Mouse (Mus musculus): Measurements from ENCODE around the gene Runx2. TPM values are rescaled to one million over a fixed set of nuclear protein-coding genes. Genes with fewer than 3 reads are reported as not detected.
A peak's percentile ranks its signal among the peaks of the same experiment; 100 is the strongest.

The Runx2 gene
- polyA plus RNA-seq, 1 experiment from 2014 or later: 0.52 TPM

- Histone ChIP-seq H3K9ac (no peak overlapping the region), H3K4me3 (replicated peaks; ENCODE audit: low read length) (no peak overlapping the region), H3K27ac (no peak overlapping the region), H3K4me1 (replicated peaks; ENCODE audit: control insufficient read depth, insufficient read depth, low read length) (no peaks in the 10 kb centered on the region), H3K9me3 (ENCODE audit: control insufficient read depth, low read length) (0 out of 2 replicates have a peak, but pooled peaks cover under 1% of the 10 kb centered on the region), H3K27me3 (ENCODE audit: control insufficient read depth, insufficient read depth, low read length) (no peaks in the 10 kb centered on the region; the same call in 1 of the 2 replicates), H3K36me3 (replicated peaks; ENCODE audit: control insufficient read depth, insufficient read depth) (no peaks in the 10 kb centered on the region), H3K4me2 (replicated peaks) (no peak overlapping the region)
- ATAC-seq (ENCODE audit: low FRiP score) (no peak), DNase-seq (ENCODE audit: low spot score) (no peak)
- WGBS: 59% methylated on average over 7 of the region's 7 CpGs
Measured at GRCm38 (mm10) chr17:44685514-44685913, 129.1 kb downstream of the Runx2 start.

DNA sequence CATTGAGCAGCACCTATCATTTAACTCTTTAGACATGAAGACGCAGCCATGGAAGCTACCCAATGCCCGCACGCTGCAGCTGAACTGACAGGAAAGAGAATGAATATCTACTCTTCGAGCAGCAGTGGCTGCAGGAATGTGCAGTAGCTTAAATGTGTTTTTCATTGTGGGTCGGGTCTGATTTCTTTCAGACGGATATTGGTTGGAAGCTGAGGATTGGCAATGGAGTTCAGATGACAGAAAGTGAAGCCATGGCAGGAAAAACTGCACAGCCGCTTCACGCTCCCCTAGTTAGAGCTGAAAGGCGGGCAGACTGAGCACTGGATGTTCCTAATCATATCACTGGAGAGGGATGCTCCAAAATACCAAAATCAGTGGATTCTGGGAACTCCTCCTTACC, 131.6 kb downstream of the Runx2 start:
- H3K4me3 ChIP-seq (replicated peaks; ENCODE audit: low read length): no peak overlapping the region
- DNase-seq (ENCODE audit: low spot score) (no peak), ATAC-seq (ENCODE audit: low FRiP score) (no peak)
- no peak overlapping the region for H3K27ac ChIP-seq
- no peaks in the 10 kb centered on the region; the same call in 1 of the 2 replicates for H3K27me3 ChIP-seq (ENCODE audit: control insufficient read depth, insufficient read depth, low read length)
- H3K36me3 ChIP-seq (replicated peaks; ENCODE audit: control insufficient read depth, insufficient read depth): no peaks in the 10 kb centered on the region
- WGBS: 95% methylated on average over 9 of the region's 9 CpGs
- no peak overlapping the region for H3K4me2 ChIP-seq (replicated peaks)
- no peak overlapping the region for H3K9ac ChIP-seq
- H3K4me1 ChIP-seq (replicated peaks; ENCODE audit: control insufficient read depth, insufficient read depth, low read length): no peaks in the 10 kb centered on the region
- H3K9me3 ChIP-seq (ENCODE audit: control insufficient read depth, low read length): peaks cover 12% of the 10 kb centered on the region; the same call in 1 of the 2 replicates

DNA sequence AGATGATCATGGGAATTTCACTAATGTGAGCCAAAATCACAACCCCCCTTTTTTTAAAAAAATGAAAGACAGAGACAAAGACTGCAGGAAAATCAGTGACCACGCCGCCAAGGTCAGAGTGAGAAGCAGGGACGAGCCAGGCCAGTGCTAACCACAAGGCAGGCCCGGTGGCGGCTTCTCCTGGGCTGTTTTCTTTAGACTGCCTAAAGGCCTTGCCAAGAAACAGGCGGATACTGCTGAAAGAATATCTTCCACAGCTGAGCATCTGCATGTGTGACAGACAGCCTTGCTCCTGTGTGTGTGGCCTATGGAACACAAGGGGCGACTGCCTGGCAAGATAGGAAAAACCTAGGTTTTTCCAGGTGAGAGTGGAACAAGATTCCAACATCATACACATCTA, 136.8 kb downstream of the Runx2 start:
- Histone ChIP-seq H3K9ac (no peak overlapping the region), H3K27ac (no peak overlapping the region), H3K4me1 (replicated peaks; ENCODE audit: control insufficient read depth, insufficient read depth, low read length) (no peaks in the 10 kb centered on the region), H3K4me3 (replicated peaks; ENCODE audit: low read length) (no peak overlapping the region), H3K27me3 (ENCODE audit: control insufficient read depth, insufficient read depth, low read length) (no peaks in the 10 kb centered on the region), H3K9me3 (ENCODE audit: control insufficient read depth, low read length) (peaks cover 12% of the 10 kb centered on the region; the same call in 1 of the 2 replicates), H3K36me3 (replicated peaks; ENCODE audit: control insufficient read depth, insufficient read depth) (no peaks in the 10 kb centered on the region), H3K4me2 (replicated peaks) (no peak overlapping the region)
- DNase-seq (ENCODE audit: low spot score): no peak
- ATAC-seq (ENCODE audit: low FRiP score): no peak
- WGBS: 67% methylated on average over 7 of the region's 7 CpGs

- no peaks in the 10 kb centered on the region for H3K27me3 ChIP-seq (ENCODE audit: control insufficient read depth, insufficient read depth, low read length)
- no peak overlapping the region for H3K4me3 ChIP-seq (replicated peaks; ENCODE audit: low read length)
- no peaks in the 10 kb centered on the region for H3K9me3 ChIP-seq (ENCODE audit: control insufficient read depth, low read length)
- H3K9ac ChIP-seq: no peak overlapping the region
- ATAC-seq (ENCODE audit: low FRiP score) (no peak), DNase-seq (ENCODE audit: low spot score) (no peak)
- no peaks in the 10 kb centered on the region for H3K4me1 ChIP-seq (replicated peaks; ENCODE audit: control insufficient read depth, insufficient read depth, low read length)
- H3K4me2 ChIP-seq (replicated peaks): no peak overlapping the region
- H3K36me3 ChIP-seq (replicated peaks; ENCODE audit: control insufficient read depth, insufficient read depth): no peaks in the 10 kb centered on the region
- no peak overlapping the region for H3K27ac ChIP-seq
- WGBS: 67% methylated on average over 7 of the region's 7 CpGs
Measured at GRCm38 (mm10) chr17:44672806-44673205, 141.8 kb downstream of the Runx2 start.

- no peaks in the 10 kb centered on the region for H3K9me3 ChIP-seq (ENCODE audit: control insufficient read depth, low read length)
- H3K27me3 ChIP-seq (ENCODE audit: control insufficient read depth, insufficient read depth, low read length): no peaks in the 10 kb centered on the region
- H3K4me2 ChIP-seq (replicated peaks): no peak overlapping the region
- DNase-seq (ENCODE audit: low spot score): peak; percentile 36
- H3K4me3 ChIP-seq (replicated peaks; ENCODE audit: low read length): no peak overlapping the region
- no peak overlapping the region for H3K27ac ChIP-seq
- no peaks in the 10 kb centered on the region for H3K36me3 ChIP-seq (replicated peaks; ENCODE audit: control insufficient read depth, insufficient read depth)
- 70% methylated on average over 16 of the region's 16 CpGs for WGBS
- no peaks in the 10 kb centered on the region for H3K4me1 ChIP-seq (replicated peaks; ENCODE audit: control insufficient read depth, insufficient read depth, low read length)
- ATAC-seq (ENCODE audit: low FRiP score): no peak
- H3K9ac ChIP-seq: no peak overlapping the region
Measured at GRCm38 (mm10) chr17:44671946-44672692, 142.5 kb downstream of the Runx2 start.

DNA sequence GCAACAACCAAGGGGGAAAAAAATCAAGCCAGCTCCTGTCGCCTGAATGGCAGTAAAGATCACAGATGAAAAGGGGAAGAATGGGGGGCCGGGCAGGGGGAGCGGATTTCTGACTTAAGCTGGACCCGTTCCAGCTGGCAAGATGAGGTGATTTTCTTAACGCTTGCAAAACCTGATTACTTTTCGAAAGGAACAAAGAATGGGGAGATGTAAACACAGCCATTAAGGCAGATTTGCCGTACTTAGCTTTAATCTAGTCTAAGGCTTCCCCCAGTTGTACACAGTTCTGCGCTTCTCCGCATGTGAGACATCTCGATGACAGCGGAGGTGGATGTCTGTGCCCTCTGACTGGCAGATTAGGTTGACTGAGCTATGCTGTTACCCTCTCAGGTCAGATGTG, 144.6 kb downstream of the Runx2 start:
- H3K9ac ChIP-seq: no peak overlapping the region
- H3K4me3 ChIP-seq (replicated peaks; ENCODE audit: low read length): no peak overlapping the region
- H3K36me3 ChIP-seq (replicated peaks; ENCODE audit: control insufficient read depth, insufficient read depth): no peaks in the 10 kb centered on the region
- 29% methylated on average over 11 of the region's 11 CpGs for WGBS
- H3K27me3 ChIP-seq (ENCODE audit: control insufficient read depth, insufficient read depth, low read length): no peaks in the 10 kb centered on the region
- DNase-seq (ENCODE audit: low spot score) (peak; percentile 42), ATAC-seq (ENCODE audit: low FRiP score) (no peak)
- peak overlapping the region; percentile 22; the same call in 1 of the 2 replicates for H3K4me2 ChIP-seq (replicated peaks)
- no peak overlapping the region for H3K27ac ChIP-seq
- H3K9me3 ChIP-seq (ENCODE audit: control insufficient read depth, low read length): no peaks in the 10 kb centered on the region
- no peaks in the 10 kb centered on the region for H3K4me1 ChIP-seq (replicated peaks; ENCODE audit: control insufficient read depth, insufficient read depth, low read length)

GRCm38 (mm10) chr17:44667346-44667745, 147.3 kb downstream of the Runx2 start:
- Histone ChIP-seq H3K9me3 (ENCODE audit: control insufficient read depth, low read length) (no peaks in the 10 kb centered on the region), H3K4me2 (replicated peaks) (no peak overlapping the region), H3K27ac (no peak overlapping the region), H3K9ac (no peak overlapping the region), H3K27me3 (ENCODE audit: control insufficient read depth, insufficient read depth, low read length) (no peaks in the 10 kb centered on the region), H3K4me3 (replicated peaks; ENCODE audit: low read length) (no peak overlapping the region), H3K36me3 (replicated peaks; ENCODE audit: control insufficient read depth, insufficient read depth) (no peaks in the 10 kb centered on the region), H3K4me1 (replicated peaks; ENCODE audit: control insufficient read depth, insufficient read depth, low read length) (no peaks in the 10 kb centered on the region)
- 88% methylated on average over 5 of the region's 5 CpGs for WGBS
- ATAC-seq (ENCODE audit: low FRiP score): no peak
- DNase-seq (ENCODE audit: low spot score): no peak

- no peak overlapping the region for H3K27ac ChIP-seq
- H3K9ac ChIP-seq: no peak overlapping the region
- H3K4me2 ChIP-seq (replicated peaks): no peak overlapping the region
- DNase-seq (ENCODE audit: low spot score) (no peak), ATAC-seq (ENCODE audit: low FRiP score) (no peak)
- 65% methylated on average over 7 of the region's 7 CpGs for WGBS
- no peaks in the 10 kb centered on the region for H3K27me3 ChIP-seq (ENCODE audit: control insufficient read depth, insufficient read depth, low read length)
- no peaks in the 10 kb centered on the region for H3K4me1 ChIP-seq (replicated peaks; ENCODE audit: control insufficient read depth, insufficient read depth, low read length)
- H3K9me3 ChIP-seq (ENCODE audit: control insufficient read depth, low read length): no peaks in the 10 kb centered on the region
- no peak overlapping the region for H3K4me3 ChIP-seq (replicated peaks; ENCODE audit: low read length)
- H3K36me3 ChIP-seq (replicated peaks; ENCODE audit: control insufficient read depth, insufficient read depth): no peaks in the 10 kb centered on the region
Measured at GRCm38 (mm10) chr17:44663872-44664271, 150.7 kb downstream of the Runx2 start.

DNA sequence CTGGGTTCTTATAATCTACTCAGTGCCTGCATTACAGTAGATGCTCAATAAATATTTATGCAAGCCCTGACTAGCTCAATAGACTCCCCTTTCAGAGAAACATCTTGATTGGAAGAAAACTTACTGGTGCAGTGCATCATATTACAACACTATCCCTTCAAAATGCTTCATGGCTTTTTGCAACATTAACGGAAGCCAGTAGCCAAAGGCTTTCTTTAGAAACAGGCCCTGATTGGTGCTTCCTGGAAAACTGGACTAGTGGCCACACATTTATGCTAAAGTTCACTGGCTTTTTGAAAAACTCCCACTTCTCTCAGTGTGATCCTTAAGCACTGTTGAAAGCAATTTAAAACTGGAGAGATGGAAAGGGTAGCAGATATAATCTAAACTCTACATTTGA, 151.4 kb downstream of the Runx2 start:
- Histone ChIP-seq H3K27me3 (ENCODE audit: control insufficient read depth, insufficient read depth, low read length) (no peaks in the 10 kb centered on the region), H3K36me3 (replicated peaks; ENCODE audit: control insufficient read depth, insufficient read depth) (no peaks in the 10 kb centered on the region), H3K9ac (no peak overlapping the region), H3K4me1 (replicated peaks; ENCODE audit: control insufficient read depth, insufficient read depth, low read length) (no peaks in the 10 kb centered on the region), H3K9me3 (ENCODE audit: control insufficient read depth, low read length) (no peaks in the 10 kb centered on the region), H3K4me3 (replicated peaks; ENCODE audit: low read length) (no peak overlapping the region), H3K4me2 (replicated peaks) (no peak overlapping the region), H3K27ac (no peak overlapping the region)
- DNase-seq (ENCODE audit: low spot score) (no peak), ATAC-seq (ENCODE audit: low FRiP score) (no peak)
- WGBS: 90% methylated on average over 1 of the region's 1 CpGs
